Mouse (Mus musculus): ENCODE results near the gene Hoxb7. TPM values are rescaled to one million over a fixed set of nuclear protein-coding genes. Genes with fewer than 3 reads are reported as not detected.
A peak's percentile ranks its signal among the peaks of the same experiment; 100 is the strongest.

Gene Hoxb7
- polyA plus RNA-seq, 1 experiment from 2014 or later = 3.5 TPM

GRCm38 (mm10) chr11:96255111-96255995 is 31.1 kb upstream of the Hoxb7 start:
- ATAC-seq (ENCODE audit: insufficient read depth) (no peak), DNase-seq (no peak)
- peaks cover 99% of the 10 kb centered on the region for H3K27me3 ChIP-seq (ENCODE audit: insufficient read depth, low read length)
- H3K4me2 ChIP-seq = peak overlapping the region; percentile 1; the same call in 1 of the 2 replicates
- H3K4me1 ChIP-seq (ENCODE audit: insufficient read depth) = no peaks in the 10 kb centered on the region
- H3K36me3 ChIP-seq (ENCODE audit: insufficient read depth) = no peaks in the 10 kb centered on the region
- no peak overlapping the region for H3K9ac ChIP-seq
- TF ChIP-seq CTCF (IDR thresholded peaks at IDR 0.05; ENCODE audit: low read depth) = no peak
- WGBS = under 1% methylated on average over 39 of the region's 39 CpGs
- H3K9me3 ChIP-seq (ENCODE audit: low read depth, low read length) = no peaks in the 10 kb centered on the region
- no peak overlapping the region for H3K27ac ChIP-seq (ENCODE audit: low read depth)
- no peak overlapping the region for H3K4me3 ChIP-seq (ENCODE audit: low read depth, low read length)

- Histone ChIP-seq H3K36me3 (ENCODE audit: insufficient read depth) (no peaks in the 10 kb centered on the region), H3K27ac (ENCODE audit: low read depth) (no peak overlapping the region), H3K9ac (no peak overlapping the region), H3K27me3 (ENCODE audit: insufficient read depth, low read length) (peaks cover 99% of the 10 kb centered on the region), H3K9me3 (ENCODE audit: low read depth, low read length) (no peaks in the 10 kb centered on the region), H3K4me1 (ENCODE audit: insufficient read depth) (no peaks in the 10 kb centered on the region), H3K4me2 (no peak overlapping the region), H3K4me3 (ENCODE audit: low read depth, low read length) (no peak overlapping the region)
- DNase-seq (no peak), ATAC-seq (ENCODE audit: insufficient read depth) (no peak)
- TF ChIP-seq CTCF (IDR thresholded peaks at IDR 0.05; ENCODE audit: low read depth) = no peak
- WGBS = 3% methylated on average over 14 of the region's 14 CpGs
These were observed 30.4 kb upstream of the Hoxb7 start for GRCm38 (mm10) chr11:96255996-96256445.

- Histone ChIP-seq H3K4me2 (no peak overlapping the region), H3K36me3 (ENCODE audit: insufficient read depth) (no peaks in the 10 kb centered on the region), H3K9ac (no peak overlapping the region), H3K4me1 (ENCODE audit: insufficient read depth) (no peaks in the 10 kb centered on the region), H3K27ac (ENCODE audit: low read depth) (no peak overlapping the region), H3K4me3 (ENCODE audit: low read depth, low read length) (no peak overlapping the region), H3K9me3 (ENCODE audit: low read depth, low read length) (no peaks in the 10 kb centered on the region), H3K27me3 (ENCODE audit: insufficient read depth, low read length) (peaks cover 99% of the 10 kb centered on the region)
- DNase-seq (no peak), ATAC-seq (ENCODE audit: insufficient read depth) (no peak)
- TF ChIP-seq CTCF (IDR thresholded peaks at IDR 0.05; ENCODE audit: low read depth) = no peak
- WGBS = 28% methylated on average over 2 of the region's 2 CpGs
These were observed 29.3 kb upstream of the Hoxb7 start for GRCm38 (mm10) chr11:96257141-96257540.

GRCm38 (mm10) chr11:96259038-96259437 is 27.4 kb upstream of the Hoxb7 start:
- DNase-seq (peak; percentile 0), ATAC-seq (ENCODE audit: insufficient read depth) (no peak)
- H3K4me2 ChIP-seq = no peak overlapping the region
- H3K9ac ChIP-seq = no peak overlapping the region
- 6% methylated on average over 2 of the region's 2 CpGs for WGBS
- no peaks in the 10 kb centered on the region for H3K36me3 ChIP-seq (ENCODE audit: insufficient read depth)
- TF ChIP-seq CTCF (IDR thresholded peaks at IDR 0.05; ENCODE audit: low read depth) = no peak
- H3K27me3 ChIP-seq (ENCODE audit: insufficient read depth, low read length) = peaks cover 99% of the 10 kb centered on the region
- H3K4me3 ChIP-seq (ENCODE audit: low read depth, low read length) = no peak overlapping the region
- no peaks in the 10 kb centered on the region for H3K9me3 ChIP-seq (ENCODE audit: low read depth, low read length)
- H3K27ac ChIP-seq (ENCODE audit: low read depth) = no peak overlapping the region
- H3K4me1 ChIP-seq (ENCODE audit: insufficient read depth) = no peaks in the 10 kb centered on the region

GRCm38 (mm10) chr11:96259511-96259910 is 26.9 kb upstream of the Hoxb7 start:
- no peak overlapping the region for H3K4me2 ChIP-seq
- peaks cover 99% of the 10 kb centered on the region for H3K27me3 ChIP-seq (ENCODE audit: insufficient read depth, low read length)
- no peaks in the 10 kb centered on the region for H3K36me3 ChIP-seq (ENCODE audit: insufficient read depth)
- no peaks in the 10 kb centered on the region for H3K9me3 ChIP-seq (ENCODE audit: low read depth, low read length)
- H3K4me3 ChIP-seq (ENCODE audit: low read depth, low read length) = no peak overlapping the region
- no peaks in the 10 kb centered on the region for H3K4me1 ChIP-seq (ENCODE audit: insufficient read depth)
- no peak for TF ChIP-seq CTCF (IDR thresholded peaks at IDR 0.05; ENCODE audit: low read depth)
- DNase-seq (peak; percentile 0), ATAC-seq (ENCODE audit: insufficient read depth) (no peak)
- H3K27ac ChIP-seq (ENCODE audit: low read depth) = no peak overlapping the region
- H3K9ac ChIP-seq = no peak overlapping the region
- WGBS = 9% methylated on average over 1 of the region's 1 CpGs

GRCm38 (mm10) chr11:96260310-96260970 is 26.0 kb upstream of the Hoxb7 start:
- H3K4me1 ChIP-seq (ENCODE audit: insufficient read depth) = no peaks in the 10 kb centered on the region
- H3K36me3 ChIP-seq (ENCODE audit: insufficient read depth) = no peaks in the 10 kb centered on the region
- H3K9ac ChIP-seq = no peak overlapping the region
- ATAC-seq (ENCODE audit: insufficient read depth) = 0 out of 2 replicates have a peak, but pooled peaks have one; percentile 22
- DNase-seq = peak; percentile 69
- peaks cover 99% of the 10 kb centered on the region for H3K27me3 ChIP-seq (ENCODE audit: insufficient read depth, low read length)
- WGBS = 4% methylated on average over 23 of the region's 23 CpGs
- no peak overlapping the region for H3K4me3 ChIP-seq (ENCODE audit: low read depth, low read length)
- no peaks in the 10 kb centered on the region for H3K9me3 ChIP-seq (ENCODE audit: low read depth, low read length)
- TF ChIP-seq CTCF (IDR thresholded peaks at IDR 0.05; ENCODE audit: low read depth) = no peak
- H3K4me2 ChIP-seq = 0 out of 2 replicates have a peak overlapping the region, but pooled peaks have one; percentile 14
- H3K27ac ChIP-seq (ENCODE audit: low read depth) = no peak overlapping the region

GRCm38 (mm10) chr11:96261323-96261890 is 25.0 kb upstream of the Hoxb7 start:
- Histone ChIP-seq H3K9me3 (ENCODE audit: low read depth, low read length) (no peaks in the 10 kb centered on the region), H3K9ac (no peak overlapping the region), H3K4me1 (ENCODE audit: insufficient read depth) (no peaks in the 10 kb centered on the region), H3K27me3 (ENCODE audit: insufficient read depth, low read length) (peaks cover 99% of the 10 kb centered on the region), H3K36me3 (ENCODE audit: insufficient read depth) (no peaks in the 10 kb centered on the region), H3K4me2 (no peak overlapping the region), H3K4me3 (ENCODE audit: low read depth, low read length) (no peak overlapping the region), H3K27ac (ENCODE audit: low read depth) (no peak overlapping the region)
- 2% methylated on average over 24 of the region's 24 CpGs for WGBS
- DNase-seq (peak; percentile 90), ATAC-seq (ENCODE audit: insufficient read depth) (peak; percentile 61)
- TF ChIP-seq CTCF (IDR thresholded peaks at IDR 0.05; ENCODE audit: low read depth) = peak; percentile 89

Data from lung, embryonic 14.5 days (tissue).